ENCODE assay signal across 9 mouse cellular contexts in genomic region chr9:51765417-51766174, GRCm38 (mm10). TPM values are rescaled to one million over a fixed set of nuclear protein-coding genes. Genes with fewer than 3 reads are reported as not detected.
A peak's percentile ranks its signal among the peaks of the same experiment; 100 is the strongest.
DNase-seq lines count a peak whose midpoint lies in the region; ATAC-seq and TF ChIP-seq lines count a peak whose summit lies in the region.
"Had no signal": no experiment of that assay in that cellular context is flagged by ENCODE, and none has a peak within 500 bp of the region (broad histone marks: within the 10 kb centered on the region; RNA-seq: fewer than 3 reads in every experiment).

No protein-coding gene starts in this region.

- peak overlapping the region; percentile 90 for H3K4me2 ChIP-seq in kidney, embryonic 14.5 days (replicated peaks; ENCODE audit: low read depth, low read length)
- peak overlapping the region; percentile 82 for H3K4me2 ChIP-seq in midbrain, embryonic 12.5 days (replicated peaks)

- DNase-seq in kidney, adult 9 months, result no peak
- DNase-seq in cerebellum, postnatal 10 days, result peak; percentile 69 to 71
- peak; percentile 66 for DNase-seq in gastrocnemius, adult 2 months
- peak; percentile 43 for DNase-seq in induced T-regulatory cell, adult 2 months (ENCODE audit: low read depth)
- peak; percentile 51 for DNase-seq in limb, embryonic 10.5 days (ENCODE audit: low spot score)

- intact Hi-C loops in gastrocnemius, adult 2 months (cut with DNase I), result loop anchor here (5.0 to 10.0 kb wide), 3 partner anchors 57 to 428 kb away; no protein-coding TSS in a partner anchor

- peak overlapping the region; percentile 73 for H3K4me3 ChIP-seq in kidney, embryonic 14.5 days (ENCODE audit: low read length)
- peak overlapping the region; percentile 96 for H3K4me3 ChIP-seq in gastrocnemius, adult 2 months
- peak overlapping the region; percentile 62 for H3K4me3 ChIP-seq in limb, embryonic 10.5 days
- peak overlapping the region; percentile 74 for H3K4me3 ChIP-seq in midbrain, embryonic 12.5 days
- H3K4me3 ChIP-seq in testis, adult 2 months (ENCODE audit: control insufficient read depth, low read depth, low read length), result peak overlapping the region; percentile 91

- peaks cover 6% of the 10 kb centered on the region for H3K27me3 ChIP-seq in kidney, embryonic 14.5 days (ENCODE audit: control insufficient read depth, insufficient read depth, low read length)
- peaks cover 80% of the 10 kb centered on the region for H3K27me3 ChIP-seq in limb, embryonic 10.5 days (ENCODE audit: low read depth, poor library complexity, severe bottlenecking)
- peaks cover 46% of the 10 kb centered on the region for H3K27me3 ChIP-seq in midbrain, embryonic 12.5 days
- no peaks in the 10 kb centered on the region for H3K27me3 ChIP-seq in testis, adult 2 months (ENCODE audit: control insufficient read depth, insufficient read depth, low read length)

- H3K9ac ChIP-seq in kidney, embryonic 14.5 days (ENCODE audit: low read depth, low read length), result peak overlapping the region; percentile 55
- H3K9ac ChIP-seq in midbrain, embryonic 12.5 days (replicated peaks), result peak overlapping the region; percentile 68

- no peak for TF ChIP-seq CTCF in gastrocnemius, adult 2 months (IDR thresholded peaks at IDR 0.05)
- no peak for TF ChIP-seq CTCF in testis, adult 2 months (IDR thresholded peaks at IDR 0.05; ENCODE audit: control insufficient read depth, insufficient read depth, insufficient replicate concordance, low read depth, low read length)

- H3K36me3 ChIP-seq in kidney, embryonic 14.5 days (ENCODE audit: control insufficient read depth, insufficient read depth, low read length), result no peaks in the 10 kb centered on the region
- H3K36me3 ChIP-seq in limb, embryonic 10.5 days, result no peaks in the 10 kb centered on the region
- no peaks in the 10 kb centered on the region for H3K36me3 ChIP-seq in midbrain, embryonic 12.5 days
- H3K36me3 ChIP-seq in testis, adult 2 months (ENCODE audit: control insufficient read depth, insufficient read depth, low read length), result no peaks in the 10 kb centered on the region

- TF ChIP-seq POLR2A in testis, adult 2 months (IDR thresholded peaks at IDR 0.05; ENCODE audit: control insufficient read depth, low read depth, low read length), result 0 out of 2 replicates have a peak, but pooled peaks have one; percentile 33

- under 1% methylated on average over 48 of the region's 58 CpGs for WGBS in kidney, embryonic 14.5 days
- WGBS in limb, embryonic 10.5 days, result under 1% methylated on average over 58 of the region's 58 CpGs
- under 1% methylated on average over 56 of the region's 58 CpGs for WGBS in midbrain, embryonic 12.5 days

- no peak overlapping the region; the same call in 1 of the 2 replicates for H3K27ac ChIP-seq in kidney, embryonic 14.5 days (ENCODE audit: low read depth, low read length)
- H3K27ac ChIP-seq in gastrocnemius, adult 2 months, result peak overlapping the region; percentile 92
- H3K27ac ChIP-seq in limb, embryonic 10.5 days, result peak overlapping the region; percentile 69
- H3K27ac ChIP-seq in midbrain, embryonic 12.5 days (replicated peaks), result peak overlapping the region; percentile 72; the same call in 1 of the 2 replicates
- H3K27ac ChIP-seq in testis, adult 2 months (ENCODE audit: control insufficient read depth, insufficient read depth, low read depth, low read length), result peak overlapping the region; percentile 71

- peaks cover 14% of the 10 kb centered on the region; the same call in 1 of the 2 replicates for H3K4me1 ChIP-seq in kidney, embryonic 14.5 days (ENCODE audit: control insufficient read depth, insufficient read depth, low read length)
- peaks cover 20% of the 10 kb centered on the region for H3K4me1 ChIP-seq in limb, embryonic 10.5 days
- H3K4me1 ChIP-seq in midbrain, embryonic 12.5 days, result peaks cover 18% of the 10 kb centered on the region
- peaks cover 18% of the 10 kb centered on the region for H3K4me1 ChIP-seq in testis, adult 2 months (ENCODE audit: control insufficient read depth, insufficient read depth, low read length)

- ATAC-seq in kidney, embryonic 14.5 days (ENCODE audit: low FRiP score, low TSS enrichment), result peak; percentile 33
- peak; percentile 28 for ATAC-seq in midbrain, embryonic 12.5 days (ENCODE audit: low FRiP score, low read depth)

- no peaks in the 10 kb centered on the region for H3K9me3 ChIP-seq in kidney, embryonic 14.5 days (ENCODE audit: control insufficient read depth, low read length)
- no peaks in the 10 kb centered on the region for H3K9me3 ChIP-seq in limb, embryonic 10.5 days (replicated peaks)
- no peaks in the 10 kb centered on the region for H3K9me3 ChIP-seq in midbrain, embryonic 12.5 days

RNA-seq across cellular contexts. Expression of gene Arhgap20, which starts 0.5 kb away (rescaled TPM):
- polyA plus RNA-seq in kidney, embryonic 14.5 days (2014; fragmentation: Nextera tagmentation; extraction: Ambion mirVana), result 4.8 and 5.7 TPM in 2 replicates
- 10 to 100 TPM; 26.5 to 40.1 TPM for total RNA-seq in gastrocnemius, adult 2 months (2021)
- polyA plus RNA-seq in limb, embryonic 10.5 days (2016; fragmentation: Nextera tagmentation; extraction: Ambion mirVana), result 0.28 and 0.63 TPM in 2 replicates
- polyA plus RNA-seq in midbrain, embryonic 12.5 days (2016; fragmentation: Nextera tagmentation; extraction: Ambion mirVana), result 9.7 and 13.8 TPM in 2 replicates
- polyA plus RNA-seq in testis, adult 2 months (2012; rRNA removed), result 6.8 and 10.1 TPM in 2 replicates
- total RNA-seq: MEL had no signal
